Mouse (Mus musculus): ENCODE results near the gene Sox5.

DNA sequence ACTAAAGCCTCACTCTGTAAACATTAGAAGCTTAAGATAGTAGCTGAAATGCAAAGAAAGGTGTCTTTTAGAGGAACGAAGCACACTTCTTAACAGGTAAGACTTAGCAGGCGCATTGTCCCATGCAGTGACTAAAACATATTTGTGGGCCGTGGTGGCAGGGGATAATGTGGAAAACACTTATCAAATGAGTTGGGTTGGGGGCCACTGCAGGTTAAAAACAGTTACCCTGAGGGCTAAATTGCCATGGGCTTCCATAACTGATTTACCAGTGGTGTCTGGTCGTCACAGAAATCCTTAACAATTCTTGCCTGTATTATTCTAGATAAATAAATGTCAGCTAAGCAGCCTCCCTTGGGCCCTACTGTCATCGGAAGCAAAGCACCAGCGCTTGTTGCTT lies 401.1 kb downstream of the Sox5 start:
- TF ChIP-seq CTCF (IDR thresholded peaks at IDR 0.05; ENCODE audit: borderline replicate concordance, control insufficient read depth, extremely low read depth, insufficient read depth, low read length, poor library complexity), result no peak
- no peak for TF ChIP-seq POLR2A (IDR thresholded peaks at IDR 0.05; ENCODE audit: control insufficient read depth, extremely low read depth, insufficient read depth, low read length, poor library complexity)
